Mouse (Mus musculus) retina, adult 2 months (tissue): ENCODE data around the gene Ccr4.

Experiments
- DNase-seq: peaks from one replicate; pipeline ENCODE4 v3.0.0-alpha.2; 2012; ENCODE audit warnings: low read depth, low spot score

Ccr4 gene

GRCm38 (mm10) chr9:114471892-114472291 is 32.8 kb downstream of the Ccr4 start:
- DNase-seq: no peak

GRCm38 (mm10) chr9:114468701-114469100 is 36.0 kb downstream of the Ccr4 start:
- no peak for DNase-seq

DNA sequence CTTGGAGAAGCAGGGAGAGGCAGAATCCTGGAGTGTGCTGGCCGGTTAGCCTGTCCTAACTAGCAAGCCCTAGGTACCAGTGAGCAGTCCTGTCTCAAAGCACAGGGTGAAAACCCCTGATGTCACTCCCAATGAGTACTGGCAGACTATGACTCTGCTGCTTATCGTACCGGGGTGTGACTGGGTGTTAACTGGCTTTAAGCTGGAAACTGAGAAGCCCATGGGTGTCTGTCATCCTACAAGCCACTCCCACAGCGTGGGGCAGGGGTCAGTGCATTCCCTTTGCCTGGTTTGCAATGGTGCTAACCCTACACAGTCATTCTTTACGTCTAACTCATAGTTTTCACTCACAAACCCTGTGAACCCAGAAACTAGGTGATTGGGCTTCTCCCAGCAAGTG is 36.5 kb downstream of the Ccr4 start:
- no peak for DNase-seq

DNA sequence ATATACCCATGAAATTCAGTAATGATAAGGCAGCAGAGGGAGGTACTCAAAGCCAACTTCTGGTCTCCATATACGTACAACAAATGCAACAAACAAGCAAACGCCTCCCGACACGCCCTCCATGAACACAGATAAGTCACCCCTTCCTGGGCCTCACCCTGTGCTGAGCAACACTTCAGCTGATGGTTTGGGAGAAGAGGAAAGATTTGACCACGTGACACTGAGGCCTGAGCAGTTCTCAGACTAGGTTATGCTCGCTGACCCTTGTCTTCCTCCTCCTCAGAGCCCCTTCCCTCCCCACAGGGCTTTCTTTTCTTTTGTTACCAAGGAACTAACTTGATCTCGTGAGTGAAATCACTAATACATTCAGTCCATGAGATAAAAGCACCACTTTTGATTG is 37.8 kb downstream of the Ccr4 start:
- DNase-seq: no peak

- no peak for DNase-seq
Observed at GRCm38 (mm10) chr9:114465442-114465841, 39.3 kb downstream of the Ccr4 start.

DNA sequence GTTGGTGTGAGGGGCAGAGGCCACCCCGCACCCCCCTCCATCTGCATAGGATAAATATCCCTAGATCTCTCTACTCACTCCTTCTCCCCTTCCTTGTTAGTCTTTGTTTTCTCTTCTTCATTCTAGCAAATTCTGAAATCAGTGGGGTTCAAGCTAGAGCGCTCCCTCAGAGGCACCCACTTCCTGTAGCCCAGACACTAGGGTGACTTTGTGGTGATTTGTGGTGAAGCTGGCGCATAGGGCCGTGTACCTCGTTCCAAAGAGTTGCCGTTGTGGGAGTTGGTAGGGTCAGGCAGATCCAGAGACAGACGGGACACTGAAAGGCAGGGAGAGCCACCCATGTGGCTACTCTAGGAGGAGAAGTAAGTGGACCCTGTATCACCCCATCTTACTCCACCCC is 42.1 kb downstream of the Ccr4 start:
- DNase-seq: no peak

DNA sequence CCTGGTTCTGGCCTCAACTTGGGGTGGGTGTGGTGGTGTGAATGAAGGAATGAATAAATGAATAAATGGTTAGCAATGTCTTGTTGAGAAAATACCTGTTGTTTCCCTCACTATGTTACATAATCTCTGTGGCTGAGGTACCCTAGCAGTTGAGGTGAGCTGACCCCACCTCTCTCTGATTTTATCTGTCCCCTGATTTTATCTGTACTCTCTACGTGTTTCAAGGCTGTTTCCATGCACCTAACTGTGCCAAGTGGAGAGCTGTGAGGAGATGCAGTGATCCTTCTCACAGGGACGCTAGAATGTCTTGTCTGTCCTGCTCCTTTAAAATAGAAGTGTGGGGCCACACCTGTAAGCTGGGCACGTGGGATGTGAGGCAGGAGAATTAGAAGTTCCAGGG is 46.3 kb downstream of the Ccr4 start:
- no peak for DNase-seq

- DNase-seq: no peak
Observed at GRCm38 (mm10) chr9:114455420-114455819, 49.3 kb downstream of the Ccr4 start.

GRCm38 (mm10) chr9:114452418-114452817 is 52.3 kb downstream of the Ccr4 start:
- DNase-seq: no peak

DNA sequence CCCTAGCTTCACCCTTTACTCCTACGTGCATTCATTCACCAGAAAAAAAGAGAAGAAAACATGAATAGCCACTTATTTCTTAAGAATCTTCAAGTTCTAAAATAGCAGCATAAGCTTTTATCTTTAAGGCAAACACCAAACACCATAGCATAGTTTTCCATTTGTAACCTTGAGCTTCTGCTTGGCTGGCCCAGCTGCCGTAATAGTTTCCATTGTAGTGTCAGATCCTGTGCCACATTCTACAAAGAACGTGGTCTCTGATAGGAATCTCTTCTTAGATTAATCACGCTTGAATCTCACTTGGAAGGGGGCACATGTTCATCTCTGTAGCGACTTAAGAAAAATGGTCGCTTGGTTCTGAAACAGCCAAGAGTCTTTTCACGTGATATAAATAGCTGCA is 53.1 kb downstream of the Ccr4 start:
- no peak for DNase-seq

DNA sequence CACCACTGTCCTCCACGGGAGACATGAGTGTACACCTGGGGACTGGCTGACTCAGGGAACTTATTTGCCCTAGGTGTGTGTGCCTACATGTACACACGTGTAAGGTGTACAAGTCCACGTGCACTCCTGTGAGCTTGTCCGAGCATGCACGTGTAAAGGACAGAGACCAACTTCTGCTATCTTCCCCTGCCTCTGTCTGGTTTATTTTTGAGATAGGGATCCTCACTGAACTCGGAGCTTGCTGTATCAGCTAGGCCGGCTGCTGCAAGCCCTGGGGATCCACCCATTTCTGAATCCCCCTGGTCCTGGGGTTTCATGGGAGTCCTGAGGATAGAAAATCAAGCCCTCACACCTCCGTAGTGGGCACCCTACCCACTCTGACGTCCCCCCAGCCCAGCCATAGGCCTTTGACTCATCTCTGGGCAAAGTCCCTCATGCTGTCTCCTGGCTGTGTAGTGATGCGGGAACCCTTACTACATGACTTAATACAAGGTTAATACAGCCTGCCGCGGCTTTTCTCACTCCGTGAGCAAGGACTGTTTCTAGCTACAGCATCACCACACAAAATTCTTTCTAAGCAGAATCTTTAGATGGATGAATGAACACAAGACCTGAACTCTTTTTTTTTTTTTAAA is 55.5 kb downstream of the Ccr4 start:
- no peak for DNase-seq

GRCm38 (mm10) chr9:114448700-114449099 is 56.0 kb downstream of the Ccr4 start:
- DNase-seq: no peak

DNA sequence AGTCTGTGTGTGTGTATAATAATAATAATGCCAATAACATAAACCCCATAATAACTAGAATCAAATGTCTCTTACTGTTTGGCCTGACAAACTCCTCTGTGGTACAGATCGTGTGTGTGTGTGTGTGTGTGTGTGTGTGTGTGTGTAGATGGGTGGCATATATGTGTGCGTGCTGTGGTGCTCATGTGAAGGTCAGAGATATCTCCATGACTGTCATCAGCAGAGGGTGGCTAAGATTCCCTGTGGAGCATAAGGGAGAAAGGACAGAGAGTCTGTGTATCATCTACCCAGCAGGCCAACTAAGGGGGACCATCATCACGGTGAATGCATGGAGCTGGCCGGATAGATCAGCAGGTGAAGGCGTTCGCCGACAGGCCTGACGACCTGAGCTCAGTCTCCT is 57.8 kb downstream of the Ccr4 start:
- DNase-seq: no peak

GRCm38 (mm10) chr9:114443351-114443750 is 61.4 kb downstream of the Ccr4 start:
- DNase-seq: no peak

- no peak for DNase-seq
Observed at GRCm38 (mm10) chr9:114442893-114443292, 61.8 kb downstream of the Ccr4 start.

DNA sequence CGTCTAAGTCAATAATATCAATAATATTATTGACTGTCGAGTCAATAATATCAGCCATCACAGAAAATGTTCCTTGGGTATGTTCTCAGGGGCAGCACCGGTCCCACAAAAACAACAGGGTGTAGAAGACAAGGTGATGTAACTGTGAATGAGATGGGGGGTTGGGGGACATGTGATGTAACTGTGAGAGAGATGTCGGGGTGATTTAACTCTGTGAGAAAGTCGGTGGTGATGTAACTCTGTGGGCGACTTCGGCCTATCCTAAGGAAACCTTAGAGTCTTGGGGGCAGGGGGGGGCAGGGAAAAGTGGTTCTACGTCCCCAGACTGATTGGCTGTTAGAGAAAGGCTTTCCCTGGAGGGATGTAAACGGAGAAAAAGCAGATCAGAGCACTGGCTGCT is 62.5 kb downstream of the Ccr4 start:
- DNase-seq: no peak

DNA sequence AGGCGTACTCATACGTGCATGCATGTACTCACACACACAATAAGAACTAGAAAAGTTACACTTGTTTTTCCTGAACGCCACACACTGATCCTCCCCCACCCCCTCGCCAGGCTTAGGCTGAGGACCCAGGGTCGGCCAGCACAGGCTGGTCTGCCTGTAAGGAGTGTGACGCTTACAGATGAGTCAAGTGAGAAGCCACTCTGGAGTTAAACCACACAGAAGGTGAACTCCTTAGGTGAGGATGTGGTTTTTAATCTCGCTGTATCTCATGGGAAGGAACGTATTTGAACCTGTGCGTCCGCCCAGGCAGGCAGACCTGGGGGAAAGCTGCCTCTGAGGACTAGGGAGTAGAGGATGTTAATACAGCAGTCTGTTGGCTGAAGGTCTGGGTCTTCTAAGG is 64.2 kb downstream of the Ccr4 start:
- DNase-seq: no peak
